Comparison of ENCODE assay signal across 24 mouse cellular contexts in the genomic region with DNA sequence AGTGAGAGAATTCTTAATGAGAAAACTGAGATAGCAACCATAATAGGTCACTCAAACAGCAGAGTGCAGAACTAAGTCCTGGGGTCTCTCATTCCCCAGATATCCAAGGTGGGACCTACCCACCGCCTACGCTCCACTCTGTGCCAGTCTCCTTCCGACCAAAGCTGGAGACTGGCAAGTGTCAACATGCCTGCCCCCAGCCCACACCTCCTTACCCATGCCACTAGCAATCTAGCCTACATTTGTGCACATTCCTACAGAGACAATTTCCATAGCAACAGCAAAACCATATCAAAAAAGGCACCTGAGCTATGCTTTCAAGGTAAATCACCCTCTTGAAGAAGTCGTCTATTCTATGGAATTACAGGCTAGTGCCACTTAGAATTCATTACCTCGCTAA.
DNase-seq lines count a peak whose midpoint lies in the region; ATAC-seq and TF ChIP-seq lines count a peak whose summit lies in the region.
"Had no signal": no experiment of that assay in that cellular context is flagged by ENCODE, and none has a peak within 500 bp of the region (broad histone marks: within the 10 kb centered on the region; RNA-seq: fewer than 3 reads in every experiment).

No protein-coding gene starts in this region.

- H3K36me3 ChIP-seq in forebrain, postnatal 0 days (ENCODE audit: insufficient read depth): no peaks in the 10 kb centered on the region
- H3K36me3 ChIP-seq in forebrain, embryonic 14.5 days (ENCODE audit: control insufficient read depth, insufficient read depth, low read length): no peaks in the 10 kb centered on the region
- H3K36me3 ChIP-seq in hindbrain, embryonic 16.5 days (ENCODE audit: control insufficient read depth, insufficient read depth, low read length): no peaks in the 10 kb centered on the region
- H3K36me3 ChIP-seq in hindbrain, postnatal 0 days (ENCODE audit: insufficient read depth, low read length): no peaks in the 10 kb centered on the region
- no peaks in the 10 kb centered on the region for H3K36me3 ChIP-seq in midbrain, embryonic 15.5 days (replicated peaks)
- H3K36me3 ChIP-seq in midbrain, embryonic 11.5 days (ENCODE audit: control insufficient read depth, insufficient read depth, low read length): no peaks in the 10 kb centered on the region
- H3K36me3 ChIP-seq: embryonic facial prominence, embryonic 12.5 days; embryonic facial prominence, embryonic 15.5 days; heart, embryonic 12.5 days; heart, embryonic 15.5 days; hindbrain, embryonic 10.5 days; hindbrain, embryonic 13.5 days had no signal

- H3K9me3 ChIP-seq in forebrain, postnatal 0 days (ENCODE audit: low read length): no peaks in the 10 kb centered on the region
- no peaks in the 10 kb centered on the region for H3K9me3 ChIP-seq in forebrain, embryonic 14.5 days (replicated peaks; ENCODE audit: control insufficient read depth, low read length)
- no peaks in the 10 kb centered on the region for H3K9me3 ChIP-seq in hindbrain, embryonic 16.5 days (ENCODE audit: control insufficient read depth, low read length)
- H3K9me3 ChIP-seq in hindbrain, postnatal 0 days (ENCODE audit: low read length): no peaks in the 10 kb centered on the region
- H3K9me3 ChIP-seq in midbrain, embryonic 15.5 days: no peaks in the 10 kb centered on the region
- H3K9me3 ChIP-seq in midbrain, embryonic 11.5 days (ENCODE audit: control insufficient read depth, low read length): no peaks in the 10 kb centered on the region
- H3K9me3 ChIP-seq: embryonic facial prominence, embryonic 12.5 days; embryonic facial prominence, embryonic 15.5 days; heart, embryonic 12.5 days; heart, embryonic 15.5 days; hindbrain, embryonic 10.5 days; hindbrain, embryonic 13.5 days had no signal

- 0 out of 2 replicates have a peak, but pooled peaks cover 3% of the 10 kb centered on the region for H3K4me1 ChIP-seq in forebrain, postnatal 0 days (ENCODE audit: insufficient read depth)
- H3K4me1 ChIP-seq in forebrain, embryonic 14.5 days (ENCODE audit: control insufficient read depth, insufficient read depth, low read length): peaks cover 20% of the 10 kb centered on the region
- peaks cover 11% of the 10 kb centered on the region for H3K4me1 ChIP-seq in hindbrain, embryonic 16.5 days (ENCODE audit: control insufficient read depth, insufficient read depth, low read depth, low read length)
- H3K4me1 ChIP-seq in hindbrain, postnatal 0 days (ENCODE audit: insufficient read depth, low read length): peaks cover 7% of the 10 kb centered on the region; the same call in 1 of the 2 replicates
- H3K4me1 ChIP-seq in midbrain, embryonic 15.5 days: peaks cover 21% of the 10 kb centered on the region
- peaks cover 9% of the 10 kb centered on the region for H3K4me1 ChIP-seq in midbrain, embryonic 11.5 days (ENCODE audit: control insufficient read depth, insufficient read depth, low read length)

- 76% methylated on average over 5 of the region's 5 CpGs for WGBS in forebrain, postnatal 0 days
- WGBS in forebrain, embryonic 14.5 days: 78% methylated on average over 5 of the region's 5 CpGs
- 79% methylated on average over 5 of the region's 5 CpGs for WGBS in hindbrain, embryonic 16.5 days
- WGBS in hindbrain, postnatal 0 days: 76% methylated on average over 5 of the region's 5 CpGs
- 73% methylated on average over 5 of the region's 5 CpGs for WGBS in midbrain, embryonic 15.5 days
- WGBS in midbrain, embryonic 11.5 days: 87% methylated on average over 5 of the region's 5 CpGs

- TF ChIP-seq CTCF in forebrain, postnatal 0 days (IDR thresholded peaks at IDR 0.05; ENCODE audit: low read depth): no peak
- no peak for TF ChIP-seq CTCF in hindbrain, postnatal 0 days (IDR thresholded peaks at IDR 0.05; ENCODE audit: low read depth)

- H3K9ac ChIP-seq in forebrain, postnatal 0 days: no peak overlapping the region
- no peak overlapping the region for H3K9ac ChIP-seq in forebrain, embryonic 14.5 days (ENCODE audit: low read length)
- H3K9ac ChIP-seq in hindbrain, embryonic 16.5 days (ENCODE audit: low read depth, low read length): no peak overlapping the region
- no peak overlapping the region for H3K9ac ChIP-seq in hindbrain, postnatal 0 days (replicated peaks; ENCODE audit: low read length)
- no peak overlapping the region for H3K9ac ChIP-seq in midbrain, embryonic 15.5 days
- H3K9ac ChIP-seq in midbrain, embryonic 11.5 days (ENCODE audit: low read length): no peak overlapping the region
- H3K9ac ChIP-seq: embryonic facial prominence, embryonic 12.5 days; embryonic facial prominence, embryonic 15.5 days; heart, embryonic 12.5 days; heart, embryonic 15.5 days; hindbrain, embryonic 13.5 days had no signal

- ATAC-seq in forebrain, postnatal 0 days: peak; percentile 48
- ATAC-seq in forebrain, embryonic 14.5 days: no peak
- peak; percentile 20; the same call in 1 of the 2 replicates for ATAC-seq in hindbrain, embryonic 16.5 days
- no peak for ATAC-seq in hindbrain, postnatal 0 days
- ATAC-seq in midbrain, embryonic 15.5 days (replicated peaks): peak; percentile 57
- ATAC-seq in midbrain, embryonic 11.5 days (ENCODE audit: low FRiP score): no peak
- ATAC-seq: CD4-positive, CD25-positive, alpha-beta regulatory T cell, adult 4 months; intestine, postnatal 0 days had no signal

- DNase-seq in forebrain, postnatal 0 days: no peak
- DNase-seq in forebrain, embryonic 14.5 days (ENCODE audit: low spot score): no peak
- no peak for DNase-seq in hindbrain, postnatal 0 days (ENCODE audit: low spot score)
- no peak for DNase-seq in midbrain, embryonic 11.5 days (ENCODE audit: low spot score, missing footprints)
- DNase-seq: adrenal gland, adult 2 months; adrenal gland, postnatal 14 days; cerebellum, adult 11 months; cerebellum, adult 2 months; cerebellum, adult 9-11 months; cerebellum, postnatal 25 days; gastrocnemius, postnatal 10 days; gastrocnemius, postnatal 36 days; heart, postnatal 10 days; heart, postnatal 36 days had no signal

- no peak overlapping the region for H3K4me3 ChIP-seq in forebrain, postnatal 0 days (ENCODE audit: low read depth, low read length)
- H3K4me3 ChIP-seq in forebrain, embryonic 14.5 days (ENCODE audit: low read depth, low read length): no peak overlapping the region
- no peak overlapping the region for H3K4me3 ChIP-seq in hindbrain, embryonic 16.5 days (ENCODE audit: low read length)
- H3K4me3 ChIP-seq in hindbrain, postnatal 0 days (ENCODE audit: low read length): no peak overlapping the region
- no peak overlapping the region for H3K4me3 ChIP-seq in midbrain, embryonic 15.5 days
- H3K4me3 ChIP-seq in midbrain, embryonic 11.5 days (ENCODE audit: low read depth, low read length): no peak overlapping the region
- H3K4me3 ChIP-seq: embryonic facial prominence, embryonic 12.5 days; embryonic facial prominence, embryonic 15.5 days; heart, embryonic 12.5 days; heart, embryonic 15.5 days; hindbrain, embryonic 10.5 days; hindbrain, embryonic 13.5 days had no signal

- no peaks in the 10 kb centered on the region for H3K27me3 ChIP-seq in forebrain, postnatal 0 days (ENCODE audit: insufficient read depth, low read length)
- no peaks in the 10 kb centered on the region for H3K27me3 ChIP-seq in forebrain, embryonic 14.5 days (replicated peaks; ENCODE audit: control insufficient read depth, insufficient read depth, low read length)
- H3K27me3 ChIP-seq in hindbrain, embryonic 16.5 days (replicated peaks; ENCODE audit: control insufficient read depth, insufficient read depth, low read length): no peaks in the 10 kb centered on the region
- H3K27me3 ChIP-seq in hindbrain, postnatal 0 days (ENCODE audit: insufficient read depth, low read length): no peaks in the 10 kb centered on the region
- no peaks in the 10 kb centered on the region for H3K27me3 ChIP-seq in midbrain, embryonic 15.5 days (replicated peaks)
- no peaks in the 10 kb centered on the region for H3K27me3 ChIP-seq in midbrain, embryonic 11.5 days (ENCODE audit: control insufficient read depth, insufficient read depth, low read length)
- H3K27me3 ChIP-seq: embryonic facial prominence, embryonic 12.5 days; embryonic facial prominence, embryonic 15.5 days; heart, embryonic 12.5 days; heart, embryonic 15.5 days; hindbrain, embryonic 13.5 days had no signal

- no peak overlapping the region for H3K4me2 ChIP-seq in forebrain, postnatal 0 days (ENCODE audit: low read depth)
- no peak overlapping the region for H3K4me2 ChIP-seq in forebrain, embryonic 14.5 days (ENCODE audit: low read length)
- H3K4me2 ChIP-seq in hindbrain, embryonic 16.5 days (ENCODE audit: low read length): no peak overlapping the region
- no peak overlapping the region for H3K4me2 ChIP-seq in hindbrain, postnatal 0 days (ENCODE audit: low read depth, low read length)
- H3K4me2 ChIP-seq in midbrain, embryonic 15.5 days: no peak overlapping the region
- no peak overlapping the region for H3K4me2 ChIP-seq in midbrain, embryonic 11.5 days
- H3K4me2 ChIP-seq: embryonic facial prominence, embryonic 12.5 days; embryonic facial prominence, embryonic 15.5 days; heart, embryonic 12.5 days; heart, embryonic 15.5 days; hindbrain, embryonic 13.5 days had no signal

- H3K27ac ChIP-seq in forebrain, postnatal 0 days (ENCODE audit: low read depth, low read length): no peak overlapping the region
- H3K27ac ChIP-seq in forebrain, embryonic 14.5 days (ENCODE audit: low read depth, low read length): no peak overlapping the region
- H3K27ac ChIP-seq in hindbrain, embryonic 16.5 days (ENCODE audit: low read depth, low read length): no peak overlapping the region
- no peak overlapping the region for H3K27ac ChIP-seq in hindbrain, postnatal 0 days
- H3K27ac ChIP-seq in midbrain, embryonic 15.5 days: peak overlapping the region; percentile 22; the same call in 1 of the 2 replicates
- no peak overlapping the region for H3K27ac ChIP-seq in midbrain, embryonic 11.5 days (ENCODE audit: low read depth, low read length)
- H3K27ac ChIP-seq: embryonic facial prominence, embryonic 12.5 days; embryonic facial prominence, embryonic 15.5 days; heart, embryonic 15.5 days; hindbrain, embryonic 10.5 days; hindbrain, embryonic 13.5 days had no signal

Comparison
In these comparisons a context has a peak if more than half of its experiments do, and no peak if none do; other contexts are left out.
1. ATAC-seq: peak in forebrain, postnatal 0 days (single experiment), hindbrain, embryonic 16.5 days (single experiment) and midbrain, embryonic 15.5 days (single experiment); none in forebrain, embryonic 14.5 days (single experiment), hindbrain, postnatal 0 days (single experiment) and midbrain, embryonic 11.5 days (single experiment).